Mouse (Mus musculus) liver, embryonic 11.5 days (tissue): ENCODE data around the gene Clns1a. TPM values are rescaled to one million over a fixed set of nuclear protein-coding genes. Genes with fewer than 3 reads are reported as not detected.

ENCODE experiments used
- ATAC-seq: fragments of 200-750 bp; cut with Nextera tagmentation; replicated peaks from 2 replicates; pipeline ENCODE4 v1.8.0; 2017; ENCODE audit warnings: moderate number of reproducible peaks, mild to moderate bottlenecking, moderate TSS enrichment, moderate library complexity; ENCODE audit not compliant: low FRiP score
- DNase-seq: peaks from one replicate; pipeline ENCODE4 v3.0.0-alpha.2; 2017; ENCODE audit warnings: low spot score
- H3K27ac ChIP-seq: fragments of 300-500 bp; sonication (generic); 2 replicates; pipeline ENCODE4 v1.5.1; 2014; ENCODE audit warnings: mild to moderate bottlenecking, low read depth, low read length, control low read depth
- H3K27me3 ChIP-seq: fragments of 300-500 bp; sonication (generic); replicated peaks from 2 replicates; pipeline ENCODE4 v1.6.1; 2014; ENCODE audit warnings: low read length, mixed read lengths; ENCODE audit not compliant: control insufficient read depth, insufficient read depth
- H3K36me3 ChIP-seq: fragments of 300-500 bp; sonication (generic); 2 replicates; pipeline ENCODE4 v1.6.1; 2014; ENCODE audit warnings: mild to moderate bottlenecking, low read length, moderate library complexity, mixed read lengths; ENCODE audit not compliant: control insufficient read depth, insufficient read depth
- H3K4me1 ChIP-seq: fragments of 300-500 bp; sonication (generic); replicated peaks from 2 replicates; pipeline ENCODE4 v1.6.1; 2014; ENCODE audit warnings: low read length, mixed read lengths; ENCODE audit not compliant: control insufficient read depth, insufficient read depth
- H3K4me2 ChIP-seq: fragments of 300-500 bp; sonication (generic); 2 replicates; pipeline ENCODE4 v1.6.1; 2014; ENCODE audit warnings: mild to moderate bottlenecking, control low read depth, moderate library complexity
- H3K4me3 ChIP-seq: fragments of 300-500 bp; sonication (generic); 2 replicates; pipeline ENCODE4 v1.5.1; 2014; ENCODE audit warnings: low read depth, low read length, control low read depth
- H3K9ac ChIP-seq: fragments of 300-500 bp; sonication (generic); 2 replicates; pipeline ENCODE4 v1.6.1; 2014; ENCODE audit warnings: low read depth, low read length, control low read depth
- H3K9me3 ChIP-seq: fragments of 300-500 bp; sonication (generic); 2 replicates; pipeline ENCODE4 v1.6.1; 2016; ENCODE audit warnings: low read length, inconsistent platforms, mixed read lengths; ENCODE audit not compliant: control insufficient read depth
- WGBS: fragments of 180-500 bp; shearing (Covaris S2); extraction: QIAGEN DNeasy Blood & Tissue Kit; methylation state at CpG from one replicate; pipeline ENCODE4 v1.1.7; 2014; 5-methylcytosine and 5-hydroxymethylcytosine counted together
- polyA plus RNA-seq: library from polyadenylated mRNA; unstranded; fragments of >200 nt; fragmentation: Nextera tagmentation; extraction: Ambion mirVana; gene quantifications from 2 replicates; pipeline ENCODE4 v1.2.1, GENCODE M21; 2014

Gene Clns1a
- polyA plus RNA-seq, 1 experiment from 2014 or later = 187 TPM

DNA sequence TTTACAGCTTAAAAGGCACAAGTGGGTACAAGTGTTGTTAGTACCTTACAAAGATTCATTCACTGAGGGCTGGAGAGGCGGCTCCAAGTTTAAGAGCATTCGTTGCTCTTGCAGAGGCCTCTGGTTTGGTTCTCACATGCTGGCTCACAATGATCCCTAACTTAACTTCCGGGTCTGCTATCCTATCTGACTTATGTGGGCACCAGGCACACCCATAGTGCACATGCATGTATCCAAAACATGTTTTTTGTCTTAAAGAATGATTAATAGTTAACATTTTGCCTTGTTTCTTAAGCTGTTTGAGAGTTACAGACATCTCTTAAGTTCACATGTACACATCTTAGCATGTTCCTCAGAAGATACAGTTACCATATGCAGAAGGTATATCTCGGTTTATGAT lies 3.7 kb downstream of the Clns1a start:
- Histone ChIP-seq H3K4me2 (no peak overlapping the region), H3K9ac (no peak overlapping the region), H3K9me3 (no peaks in the 10 kb centered on the region), H3K27me3 (no peaks in the 10 kb centered on the region), H3K27ac (no peak overlapping the region), H3K4me3 (no peak overlapping the region), H3K4me1 (peaks cover 9% of the 10 kb centered on the region), H3K36me3 (peaks cover 3% of the 10 kb centered on the region; the same call in 1 of the 2 replicates)
- DNase-seq (no peak), ATAC-seq (no peak)
- WGBS = 89% methylated on average over 4 of the region's 4 CpGs

DNA sequence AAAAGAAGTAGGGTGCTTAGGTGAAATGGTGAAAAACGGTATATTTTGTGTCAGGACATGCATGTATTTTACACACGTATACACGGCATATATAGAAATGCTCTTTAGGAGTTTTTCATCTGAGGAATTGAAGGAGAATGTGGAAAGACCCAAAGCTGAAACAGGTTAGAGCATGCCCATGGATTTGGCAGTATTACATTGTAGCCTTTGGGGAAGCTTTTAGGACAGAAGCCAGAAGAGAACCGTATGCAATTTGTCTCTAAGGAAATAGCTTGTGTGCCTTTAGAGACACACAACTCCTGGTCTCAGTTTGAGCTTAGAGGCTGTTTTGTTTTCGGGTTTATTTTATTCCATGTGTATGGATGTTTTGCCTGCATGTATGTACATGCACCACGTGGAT lies 4.7 kb downstream of the Clns1a start:
- Histone ChIP-seq H3K27ac (no peak overlapping the region), H3K9ac (no peak overlapping the region), H3K4me2 (no peak overlapping the region), H3K4me1 (peaks cover 4% of the 10 kb centered on the region), H3K27me3 (no peaks in the 10 kb centered on the region), H3K36me3 (peaks cover 3% of the 10 kb centered on the region; the same call in 1 of the 2 replicates), H3K4me3 (no peak overlapping the region), H3K9me3 (no peaks in the 10 kb centered on the region)
- DNase-seq = no peak
- no peak for ATAC-seq
- 85% methylated on average over 6 of the region's 6 CpGs for WGBS

DNA sequence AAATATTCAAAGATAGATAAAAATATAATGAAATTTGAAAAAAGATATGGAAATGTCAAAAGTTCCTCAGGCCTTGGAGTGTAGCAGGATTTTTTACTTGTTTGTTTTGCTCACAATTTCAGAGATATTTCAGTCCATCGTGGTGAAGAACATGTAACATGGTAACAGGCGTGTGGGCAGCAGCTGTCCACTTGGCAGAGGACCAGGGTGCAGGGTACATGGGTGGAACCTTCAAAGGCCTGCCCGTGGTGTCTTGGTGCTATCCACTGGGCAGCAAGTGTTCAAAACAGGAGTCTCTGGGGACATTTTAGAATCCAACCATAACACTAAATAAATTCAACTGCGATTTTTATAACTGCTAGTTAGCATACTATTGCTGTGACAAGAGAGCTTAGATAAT lies 10.7 kb downstream of the Clns1a start:
- Histone ChIP-seq H3K4me2 (no peak overlapping the region), H3K27me3 (no peaks in the 10 kb centered on the region), H3K4me1 (no peaks in the 10 kb centered on the region), H3K9ac (no peak overlapping the region), H3K36me3 (peaks cover 5% of the 10 kb centered on the region; the same call in 1 of the 2 replicates), H3K4me3 (no peak overlapping the region), H3K9me3 (no peaks in the 10 kb centered on the region), H3K27ac (no peak overlapping the region)
- ATAC-seq (no peak), DNase-seq (no peak)
- WGBS = 94% methylated on average over 4 of the region's 4 CpGs

DNA sequence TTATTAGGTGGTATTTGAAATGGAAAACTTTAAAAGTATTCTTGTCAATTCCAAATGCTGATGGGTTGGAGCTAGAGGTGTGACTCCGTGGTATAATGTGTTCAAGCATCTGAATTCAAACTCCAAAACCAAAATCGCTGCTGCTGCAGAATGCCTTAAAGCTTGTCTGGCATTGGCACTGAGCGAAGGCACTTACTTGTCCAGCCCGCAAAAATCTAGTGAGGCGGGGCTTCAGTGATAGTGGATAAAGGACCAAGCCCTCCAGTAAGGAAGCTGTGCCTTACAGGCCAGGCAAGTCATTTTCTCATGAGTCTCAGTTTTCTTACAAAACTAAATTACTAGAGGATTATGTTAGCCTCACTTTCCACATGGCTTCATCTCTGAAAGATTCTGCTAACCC lies 11.4 kb downstream of the Clns1a start:
- no peaks in the 10 kb centered on the region for H3K27me3 ChIP-seq
- H3K4me2 ChIP-seq = no peak overlapping the region
- H3K36me3 ChIP-seq = peaks cover 9% of the 10 kb centered on the region; the same call in 1 of the 2 replicates
- no peak overlapping the region for H3K4me3 ChIP-seq
- no peaks in the 10 kb centered on the region for H3K9me3 ChIP-seq
- DNase-seq = no peak
- H3K4me1 ChIP-seq = no peaks in the 10 kb centered on the region
- no peak overlapping the region for H3K9ac ChIP-seq
- H3K27ac ChIP-seq = no peak overlapping the region
- no peak for ATAC-seq
- WGBS = 75% methylated on average over 5 of the region's 5 CpGs

DNA sequence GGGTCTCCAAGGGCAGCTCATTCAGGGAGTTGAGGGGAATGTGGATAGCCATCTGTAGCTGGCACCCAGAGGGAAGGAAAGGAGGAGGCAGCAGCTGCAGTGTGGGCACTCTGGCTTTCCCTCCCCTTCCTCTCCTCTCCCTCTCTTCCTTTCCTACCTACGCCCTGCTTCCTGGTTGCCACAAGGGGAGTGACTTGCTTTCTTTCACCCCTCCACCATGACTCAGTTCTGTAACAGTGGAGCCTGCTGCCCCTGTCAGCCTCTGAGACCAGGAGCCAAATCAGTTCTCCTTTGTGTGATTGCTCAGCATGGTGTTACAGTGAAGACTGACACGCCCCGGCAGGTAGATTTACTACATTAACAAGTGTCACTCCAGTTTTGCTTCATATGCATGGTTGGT lies 12.8 kb downstream of the Clns1a start:
- no peak overlapping the region for H3K4me2 ChIP-seq
- H3K4me1 ChIP-seq = no peaks in the 10 kb centered on the region
- H3K27me3 ChIP-seq = no peaks in the 10 kb centered on the region
- no peak overlapping the region for H3K9ac ChIP-seq
- H3K36me3 ChIP-seq = peaks cover 18% of the 10 kb centered on the region
- WGBS = 84% methylated on average over 3 of the region's 3 CpGs
- DNase-seq (no peak), ATAC-seq (no peak)
- H3K9me3 ChIP-seq = no peaks in the 10 kb centered on the region
- H3K27ac ChIP-seq = no peak overlapping the region
- H3K4me3 ChIP-seq = no peak overlapping the region

DNA sequence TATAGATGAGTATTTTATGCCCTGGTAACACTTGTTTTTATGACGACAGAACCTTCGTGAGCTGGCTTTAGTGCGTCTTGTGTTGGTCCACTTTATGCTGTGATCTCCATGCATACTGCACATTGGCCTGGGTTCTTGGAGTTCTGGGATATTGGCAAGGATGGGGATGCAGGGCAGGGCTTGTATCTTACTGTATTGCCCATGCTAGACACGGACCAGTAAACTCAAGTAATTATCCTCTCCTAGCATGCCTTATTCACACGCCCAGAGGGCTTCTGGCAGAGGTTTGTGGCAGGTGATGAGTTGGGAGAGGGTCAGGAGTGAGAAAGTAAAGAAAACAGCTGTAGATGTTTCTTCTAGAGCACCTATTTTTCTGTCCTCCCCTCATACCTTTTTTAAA lies 18.2 kb downstream of the Clns1a start:
- DNase-seq (no peak), ATAC-seq (no peak)
- Histone ChIP-seq H3K36me3 (peaks cover 50% of the 10 kb centered on the region), H3K9me3 (no peaks in the 10 kb centered on the region), H3K4me1 (no peaks in the 10 kb centered on the region), H3K9ac (no peak overlapping the region), H3K4me2 (no peak overlapping the region), H3K4me3 (no peak overlapping the region), H3K27me3 (no peaks in the 10 kb centered on the region), H3K27ac (no peak overlapping the region)
- 97% methylated on average over 5 of the region's 5 CpGs for WGBS

DNA sequence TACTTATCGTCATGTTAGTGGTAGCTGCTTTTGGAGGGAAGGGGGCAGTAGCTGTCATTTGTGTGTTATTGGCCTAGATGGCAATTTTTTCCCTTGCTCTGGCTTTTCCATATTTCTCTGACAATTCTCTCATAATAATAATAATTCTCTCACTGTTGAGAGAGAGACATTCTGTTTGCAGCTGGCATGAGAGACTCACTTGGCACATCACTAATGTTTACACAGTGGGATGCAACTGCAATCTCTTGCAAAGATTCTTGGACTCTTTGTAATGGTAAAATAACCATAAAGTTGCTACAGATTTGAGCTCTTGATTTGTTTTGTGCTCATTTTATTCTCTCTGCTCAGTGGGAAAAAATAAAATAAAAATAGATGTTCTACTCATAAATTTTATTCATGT lies 20.9 kb downstream of the Clns1a start:
- no peaks in the 10 kb centered on the region for H3K9me3 ChIP-seq
- H3K9ac ChIP-seq = no peak overlapping the region
- no peak for ATAC-seq
- H3K27me3 ChIP-seq = no peaks in the 10 kb centered on the region
- no peak for DNase-seq
- no peak overlapping the region for H3K4me2 ChIP-seq
- H3K27ac ChIP-seq = no peak overlapping the region
- peaks cover 44% of the 10 kb centered on the region for H3K36me3 ChIP-seq
- no peak overlapping the region for H3K4me3 ChIP-seq
- no peaks in the 10 kb centered on the region for H3K4me1 ChIP-seq
- 97% methylated on average over 1 of the region's 1 CpGs for WGBS

DNA sequence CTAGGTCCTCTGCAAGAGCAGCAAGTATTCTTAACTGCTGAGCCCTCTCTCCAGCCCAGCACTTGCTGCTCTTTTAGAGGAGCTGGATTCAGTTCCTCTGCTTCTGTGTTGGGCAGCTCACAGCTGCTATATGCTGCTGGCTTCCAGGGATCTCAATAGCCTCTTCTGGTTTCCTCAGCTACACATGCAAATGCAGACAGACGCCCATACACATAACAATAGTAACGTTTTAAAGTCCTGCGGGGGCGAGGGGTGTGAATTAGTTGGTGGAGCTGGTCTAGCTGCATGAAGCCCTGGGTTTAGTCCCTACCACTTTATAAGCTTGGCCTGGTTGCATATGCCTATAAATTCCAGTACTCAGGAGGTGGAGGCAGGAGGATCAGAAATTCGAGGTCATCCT lies 22.6 kb downstream of the Clns1a start:
- no peaks in the 10 kb centered on the region for H3K9me3 ChIP-seq
- no peak overlapping the region for H3K9ac ChIP-seq
- H3K4me1 ChIP-seq = no peaks in the 10 kb centered on the region
- H3K36me3 ChIP-seq = peaks cover 35% of the 10 kb centered on the region
- H3K27ac ChIP-seq = no peak overlapping the region
- H3K4me3 ChIP-seq = no peak overlapping the region
- H3K4me2 ChIP-seq = no peak overlapping the region
- WGBS = 90% methylated on average over 5 of the region's 5 CpGs
- no peak for DNase-seq
- no peaks in the 10 kb centered on the region for H3K27me3 ChIP-seq
- ATAC-seq = no peak

DNA sequence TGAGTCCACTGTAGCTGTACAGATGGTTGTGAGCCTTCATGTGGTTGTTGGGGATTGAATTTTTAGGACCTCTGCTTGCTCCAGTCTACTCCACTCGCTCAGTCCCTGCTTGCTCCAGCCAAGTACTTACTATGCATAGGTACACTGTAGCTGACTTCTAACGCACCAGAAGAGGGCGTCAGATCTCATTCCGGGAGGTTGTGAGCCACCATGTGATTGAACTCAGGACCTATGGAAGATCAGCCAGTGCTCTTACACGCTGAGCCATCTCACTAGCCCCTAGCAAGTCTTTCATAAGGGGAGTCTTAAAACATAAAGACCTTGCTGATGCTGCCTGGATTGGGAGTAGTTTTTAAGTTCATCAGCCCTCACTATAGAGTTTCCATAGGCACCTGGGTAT lies 23.7 kb downstream of the Clns1a start:
- DNase-seq (no peak), ATAC-seq (no peak)
- 81% methylated on average over 5 of the region's 5 CpGs for WGBS
- Histone ChIP-seq H3K9me3 (no peaks in the 10 kb centered on the region), H3K27me3 (no peaks in the 10 kb centered on the region), H3K27ac (no peak overlapping the region), H3K4me3 (no peak overlapping the region), H3K36me3 (peaks cover 25% of the 10 kb centered on the region), H3K9ac (no peak overlapping the region), H3K4me2 (no peak overlapping the region), H3K4me1 (no peaks in the 10 kb centered on the region)
